Mouse (Mus musculus): ENCODE data around the gene Man2c1. TPM values are rescaled to one million over a fixed set of nuclear protein-coding genes. Genes with fewer than 3 reads are reported as not detected.
A peak's percentile ranks its signal among the peaks of the same experiment; 100 is the strongest.

The Man2c1 gene
- 100 to 1,000 TPM; 117 to 132 TPM for total RNA-seq (2021)
- long read RNA-seq, experiment 1, transcript Man2c1-211 (26 exons, 3,820 nt): major isoform, 27 of 49 reads
- long read RNA-seq, experiment 1, partial matches to known transcripts: 7 of 49 reads
- long read RNA-seq, experiment 1, other reads (novel, unspliced or antisense): 15 of 49 reads
- long read RNA-seq, experiment 2, transcript Man2c1-211 (26 exons, 3,820 nt): major isoform, 24 of 44 reads
- long read RNA-seq, experiment 2, partial matches to known transcripts: 9 of 44 reads
- long read RNA-seq, experiment 2, other reads (novel, unspliced or antisense): 11 of 44 reads

- DNase-seq (ENCODE audit: low spot score in 2 of 2): peak; percentile 92 to 94
These were observed at the start of gene Man2c1 for GRCm38 (mm10) chr9:57130577-57131433. Gene Man2c1, plus strand, starts transcription at chr9:57130690.

GRCm38 (mm10) chr9:57082236-57082635, 48.3 kb upstream of the Man2c1 start:
- no peak for DNase-seq (ENCODE audit: low spot score in 2 of 2)

- no peak for DNase-seq (ENCODE audit: low spot score in 2 of 2)
These were observed 13.2 kb upstream of the Man2c1 start for GRCm38 (mm10) chr9:57117261-57117755.

- DNase-seq (ENCODE audit: low spot score in 2 of 2): no peak
These were observed 849 bp upstream of the Man2c1 start for GRCm38 (mm10) chr9:57129641-57130040.

- DNase-seq (ENCODE audit: low spot score in 2 of 2): no peak
These were observed 6.8 kb downstream of the Man2c1 start for GRCm38 (mm10) chr9:57137246-57137645.

- DNase-seq (ENCODE audit: low spot score in 2 of 2): no peak
These were observed 7.3 kb downstream of the Man2c1 start for GRCm38 (mm10) chr9:57137777-57138176.

- no peak for DNase-seq (ENCODE audit: low spot score in 2 of 2)
These were observed 8.0 kb downstream of the Man2c1 start for GRCm38 (mm10) chr9:57138507-57138906.

- DNase-seq (ENCODE audit: low spot score in 2 of 2): no peak
These were observed 8.6 kb downstream of the Man2c1 start for GRCm38 (mm10) chr9:57139110-57139509.

- DNase-seq (ENCODE audit: low spot score in 2 of 2): no peak
These were observed 9.1 kb downstream of the Man2c1 start for GRCm38 (mm10) chr9:57139571-57139970.

- no peak for DNase-seq (ENCODE audit: low spot score in 2 of 2)
These were observed 11.2 kb downstream of the Man2c1 start for GRCm38 (mm10) chr9:57141417-57142353.

GRCm38 (mm10) chr9:57143212-57143611, 12.7 kb downstream of the Man2c1 start:
- DNase-seq (ENCODE audit: low spot score in 2 of 2): no peak

GRCm38 (mm10) chr9:57144830-57145229, 14.3 kb downstream of the Man2c1 start:
- DNase-seq (ENCODE audit: low spot score in 2 of 2): no peak

GRCm38 (mm10) chr9:57146451-57147066, 16.1 kb downstream of the Man2c1 start:
- DNase-seq (ENCODE audit: low spot score in 2 of 2): no peak

GRCm38 (mm10) chr9:57147205-57148143, 17.0 kb downstream of the Man2c1 start:
- DNase-seq (ENCODE audit: low spot score in 2 of 2): no peak

GRCm38 (mm10) chr9:57148144-57148878, 17.8 kb downstream of the Man2c1 start, which contains the start of gene Neil1:
Gene Neil1, minus strand, starts transcription at chr9:57148305.
- peak; percentile 81 to 93 for DNase-seq (ENCODE audit: low spot score in 2 of 2)

GRCm38 (mm10) chr9:57149021-57149420, 18.5 kb downstream of the Man2c1 start:
- DNase-seq (ENCODE audit: low spot score in 2 of 2): no peak

GRCm38 (mm10) chr9:57150192-57150591, 19.7 kb downstream of the Man2c1 start:
- DNase-seq (ENCODE audit: low spot score in 2 of 2): no peak

- DNase-seq (ENCODE audit: low spot score in 2 of 2): no peak
These were observed 21.8 kb downstream of the Man2c1 start for GRCm38 (mm10) chr9:57152331-57152730.

- DNase-seq (ENCODE audit: low spot score in 2 of 2): no peak
These were observed 25.9 kb downstream of the Man2c1 start for GRCm38 (mm10) chr9:57156383-57156782.
